Mouse (Mus musculus) neural tube, embryonic 14.5 days (tissue): ENCODE results near the gene Lrriq4. TPM values are rescaled to one million over a fixed set of nuclear protein-coding genes. Genes with fewer than 3 reads are reported as not detected.
A peak's percentile ranks its signal among the peaks of the same experiment; 100 is the strongest.

ENCODE experiments used
- ATAC-seq: fragments of 200-750 bp; cut with Nextera tagmentation; 2 replicates; pipeline ENCODE4 v1.8.0; 2017; ENCODE audit warnings: low read depth, mild to moderate bottlenecking, moderate TSS enrichment, moderate library complexity
- H3K27ac ChIP-seq: fragments of 300-500 bp; sonication (generic); 2 replicates; pipeline ENCODE4 v1.5.1; 2014; ENCODE audit warnings: low read depth, mild to moderate bottlenecking, control low read depth, low read length, moderate library complexity, mixed read lengths
- H3K27me3 ChIP-seq: fragments of 300-500 bp; sonication (generic); 2 replicates; pipeline ENCODE4 v1.6.1; 2014; ENCODE audit warnings: low read length; ENCODE audit not compliant: control insufficient read depth, insufficient read depth
- H3K36me3 ChIP-seq: fragments of 300-500 bp; sonication (generic); 2 replicates; pipeline ENCODE4 v1.6.1; 2014; ENCODE audit warnings: low read length, mixed read lengths; ENCODE audit not compliant: control insufficient read depth, insufficient read depth
- H3K4me1 ChIP-seq: fragments of 300-500 bp; sonication (generic); 2 replicates; pipeline ENCODE4 v1.6.1; 2014; ENCODE audit warnings: low read length; ENCODE audit not compliant: control insufficient read depth, insufficient read depth
- H3K4me2 ChIP-seq: fragments of 300-500 bp; sonication (generic); 2 replicates; pipeline ENCODE4 v1.6.1; 2014; ENCODE audit warnings: mild to moderate bottlenecking, low read depth, low read length, control low read depth
- H3K4me3 ChIP-seq: fragments of 300-500 bp; sonication (generic); 2 replicates; pipeline ENCODE4 v1.5.1; 2014; ENCODE audit warnings: low read depth, low read length, control low read depth, mixed read lengths
- H3K9ac ChIP-seq: fragments of 300-500 bp; sonication (generic); replicated peaks from 2 replicates; pipeline ENCODE4 v1.6.1; 2014; ENCODE audit warnings: low read depth, mild to moderate bottlenecking, control low read depth, low read length, mixed read lengths
- H3K9me3 ChIP-seq: fragments of 300-500 bp; sonication (generic); 2 replicates; pipeline ENCODE4 v1.6.1; 2016; ENCODE audit warnings: low read length; ENCODE audit not compliant: control insufficient read depth
- WGBS: fragments of 180-500 bp; shearing (Covaris S2); extraction: QIAGEN DNeasy Blood & Tissue Kit; methylation state at CpG from one replicate; pipeline ENCODE4 v1.1.7; 2014; 5-methylcytosine and 5-hydroxymethylcytosine counted together
- polyA plus RNA-seq: library from polyadenylated mRNA; unstranded; fragments of >200 nt; fragmentation: Nextera tagmentation; extraction: Ambion mirVana; gene quantifications from 2 replicates; pipeline ENCODE4 v1.2.1, GENCODE M21; 2014

The Lrriq4 gene
- polyA plus RNA-seq, 1 experiment from 2014 or later = 0.12 TPM

- 83% methylated on average over 2 of the region's 2 CpGs for WGBS
- no peak overlapping the region for H3K4me3 ChIP-seq
- no peaks in the 10 kb centered on the region for H3K9me3 ChIP-seq
- no peaks in the 10 kb centered on the region for H3K36me3 ChIP-seq
- H3K4me2 ChIP-seq = no peak overlapping the region
- no peak overlapping the region for H3K27ac ChIP-seq
- peaks cover 7% of the 10 kb centered on the region; the same call in 1 of the 2 replicates for H3K27me3 ChIP-seq
- no peak for ATAC-seq
- H3K9ac ChIP-seq = no peak overlapping the region
- peaks cover 6% of the 10 kb centered on the region; the same call in 1 of the 2 replicates for H3K4me1 ChIP-seq
These were observed 4.2 kb downstream of the Lrriq4 start for GRCm38 (mm10) chr3:30648466-30648865.

- Histone ChIP-seq H3K4me1 (peaks cover 6% of the 10 kb centered on the region; the same call in 1 of the 2 replicates), H3K4me2 (peak overlapping the region; percentile 89), H3K9ac (peak overlapping the region; percentile 26; the same call in 1 of the 2 replicates), H3K27me3 (peaks cover 7% of the 10 kb centered on the region; the same call in 1 of the 2 replicates), H3K27ac (no peak overlapping the region), H3K4me3 (peak overlapping the region; percentile 40), H3K9me3 (no peaks in the 10 kb centered on the region), H3K36me3 (no peaks in the 10 kb centered on the region)
- ATAC-seq = peak; percentile 88
- under 1% methylated on average over 41 of the region's 41 CpGs for WGBS
These were observed 5.9 kb downstream of the Lrriq4 start for GRCm38 (mm10) chr3:30650062-30650841.

DNA sequence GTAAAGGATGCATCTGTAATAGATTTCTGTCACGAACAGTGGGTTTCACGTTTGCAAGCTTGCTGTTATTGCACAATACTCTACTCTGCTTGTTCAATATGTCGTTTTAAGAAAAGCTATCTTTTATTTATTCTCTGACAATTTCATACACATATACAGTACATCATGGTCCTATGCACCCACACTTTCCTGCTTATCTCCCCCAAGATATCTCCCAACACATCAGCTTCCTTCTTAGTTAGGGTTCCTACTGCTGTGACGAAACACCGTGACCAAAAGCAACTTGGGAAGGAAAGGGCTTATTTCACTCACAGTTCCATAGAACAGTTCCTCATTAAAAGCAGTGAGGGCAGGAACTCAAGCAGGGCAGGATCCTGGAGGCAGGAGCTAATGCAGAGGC lies 11.6 kb downstream of the Lrriq4 start:
- H3K9me3 ChIP-seq = no peaks in the 10 kb centered on the region
- no peak overlapping the region for H3K4me3 ChIP-seq
- H3K4me2 ChIP-seq = no peak overlapping the region
- WGBS = 89% methylated on average over 5 of the region's 5 CpGs
- no peaks in the 10 kb centered on the region for H3K4me1 ChIP-seq
- no peaks in the 10 kb centered on the region for H3K36me3 ChIP-seq
- no peaks in the 10 kb centered on the region for H3K27me3 ChIP-seq
- no peak overlapping the region for H3K27ac ChIP-seq
- H3K9ac ChIP-seq = no peak overlapping the region
- ATAC-seq = no peak

DNA sequence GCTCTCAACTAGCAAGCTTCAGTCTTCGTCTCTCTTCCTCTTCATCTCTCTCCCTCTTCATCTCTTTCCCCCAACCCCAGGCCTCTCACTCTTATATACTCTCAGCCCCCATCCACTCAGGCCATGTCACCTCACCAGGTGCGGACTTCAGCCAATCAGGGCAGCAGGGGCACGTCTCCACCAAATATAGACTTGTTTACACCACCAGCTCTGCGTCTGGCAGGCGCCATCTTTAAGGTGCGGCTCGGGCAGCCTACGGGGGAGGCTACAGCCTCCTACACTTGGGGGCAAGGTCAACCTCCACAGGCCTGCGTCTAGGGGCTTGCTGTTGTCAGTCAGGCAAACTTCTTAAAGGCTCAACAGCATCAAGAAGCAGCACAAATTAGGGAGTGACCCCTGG lies 14.2 kb downstream of the Lrriq4 start:
- 86% methylated on average over 9 of the region's 9 CpGs for WGBS
- H3K9ac ChIP-seq = no peak overlapping the region

GRCm38 (mm10) chr3:30683190-30683589 lies 38.9 kb downstream of the Lrriq4 start:
- 87% methylated on average over 6 of the region's 6 CpGs for WGBS
- Histone ChIP-seq H3K36me3 (no peaks in the 10 kb centered on the region), H3K9ac (no peak overlapping the region), H3K4me3 (no peak overlapping the region), H3K4me2 (no peak overlapping the region), H3K27ac (no peak overlapping the region), H3K9me3 (no peaks in the 10 kb centered on the region), H3K4me1 (no peaks in the 10 kb centered on the region), H3K27me3 (no peaks in the 10 kb centered on the region)
- ATAC-seq = no peak

More for the DNA sequence above, 14.2 kb downstream of the Lrriq4 start:
- no peak overlapping the region for H3K27ac ChIP-seq
- ATAC-seq = no peak
- no peaks in the 10 kb centered on the region for H3K4me1 ChIP-seq
- H3K9me3 ChIP-seq = no peaks in the 10 kb centered on the region
- H3K4me2 ChIP-seq = no peak overlapping the region
- no peaks in the 10 kb centered on the region for H3K27me3 ChIP-seq
- H3K4me3 ChIP-seq = no peak overlapping the region
- H3K36me3 ChIP-seq = no peaks in the 10 kb centered on the region

DNA sequence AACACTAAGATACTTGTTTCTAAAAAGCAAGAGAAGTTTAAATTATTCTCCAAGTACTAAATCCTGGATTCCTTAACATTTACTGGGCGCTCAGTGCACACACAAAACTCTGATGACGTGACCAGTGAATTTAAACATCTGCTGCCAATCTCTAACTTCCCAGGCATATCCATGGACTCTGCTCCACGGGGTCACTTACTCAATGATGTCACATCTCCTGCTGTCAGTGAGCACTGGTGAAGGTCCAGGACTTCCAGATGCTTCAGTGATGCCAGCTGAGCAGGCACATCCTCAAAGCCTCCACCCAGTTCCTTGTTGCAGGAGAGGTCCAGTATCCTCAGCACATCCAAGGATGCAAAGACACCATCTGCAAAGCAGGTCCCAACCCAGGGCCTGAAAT lies 42.9 kb downstream of the Lrriq4 start:
- H3K4me2 ChIP-seq = no peak overlapping the region
- no peak overlapping the region for H3K27ac ChIP-seq
- H3K4me1 ChIP-seq = no peaks in the 10 kb centered on the region
- H3K9ac ChIP-seq = no peak overlapping the region
- no peaks in the 10 kb centered on the region for H3K27me3 ChIP-seq
- 84% methylated on average over 3 of the region's 3 CpGs for WGBS
- no peaks in the 10 kb centered on the region for H3K9me3 ChIP-seq
- no peak for ATAC-seq
- H3K4me3 ChIP-seq = no peak overlapping the region
- no peaks in the 10 kb centered on the region for H3K36me3 ChIP-seq

DNA sequence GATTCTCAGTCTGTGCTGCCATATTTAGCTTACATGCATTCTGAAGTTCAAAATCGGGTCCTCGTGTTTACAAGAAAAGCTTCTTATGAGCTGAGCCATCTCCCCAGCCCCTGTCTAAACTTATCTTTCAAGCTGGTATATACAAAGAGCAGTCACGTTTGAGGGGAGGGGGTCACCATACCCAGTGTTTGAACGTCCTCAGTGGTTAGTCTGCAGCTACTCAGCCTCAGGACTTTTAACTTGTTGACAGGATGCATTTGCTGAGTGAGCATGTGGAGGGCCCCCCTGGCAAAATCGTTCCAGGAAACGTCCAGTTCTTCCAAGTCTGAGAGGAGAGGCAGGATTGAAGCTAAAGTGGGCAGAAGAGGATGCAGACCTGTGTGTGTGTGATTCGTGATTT lies 46.7 kb downstream of the Lrriq4 start:
- Histone ChIP-seq H3K9ac (no peak overlapping the region), H3K4me1 (no peaks in the 10 kb centered on the region), H3K27ac (no peak overlapping the region), H3K27me3 (no peaks in the 10 kb centered on the region), H3K36me3 (no peaks in the 10 kb centered on the region), H3K9me3 (no peaks in the 10 kb centered on the region), H3K4me2 (no peak overlapping the region), H3K4me3 (no peak overlapping the region)
- WGBS = 79% methylated on average over 7 of the region's 7 CpGs
- no peak for ATAC-seq

DNA sequence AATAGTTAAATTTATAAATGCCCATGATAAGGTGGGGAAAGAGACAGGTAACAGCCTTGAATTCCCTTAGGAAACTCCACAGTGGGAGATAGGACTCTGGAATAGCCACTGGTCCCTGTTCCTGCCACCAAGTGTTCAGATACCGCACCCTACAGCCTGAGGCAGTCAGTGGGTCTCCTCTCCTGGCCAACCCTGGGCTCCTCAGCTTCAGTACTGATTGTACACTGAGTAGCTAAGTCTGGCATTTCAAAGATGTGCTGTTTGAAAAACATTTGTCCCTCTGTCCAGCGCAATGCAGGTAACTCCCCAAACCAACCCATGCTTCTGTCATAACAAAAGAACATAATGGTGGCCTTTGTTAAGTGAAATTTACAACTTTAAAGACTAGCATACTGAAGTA lies 51.4 kb downstream of the Lrriq4 start:
- ATAC-seq = no peak
- H3K27me3 ChIP-seq = no peaks in the 10 kb centered on the region

DNA sequence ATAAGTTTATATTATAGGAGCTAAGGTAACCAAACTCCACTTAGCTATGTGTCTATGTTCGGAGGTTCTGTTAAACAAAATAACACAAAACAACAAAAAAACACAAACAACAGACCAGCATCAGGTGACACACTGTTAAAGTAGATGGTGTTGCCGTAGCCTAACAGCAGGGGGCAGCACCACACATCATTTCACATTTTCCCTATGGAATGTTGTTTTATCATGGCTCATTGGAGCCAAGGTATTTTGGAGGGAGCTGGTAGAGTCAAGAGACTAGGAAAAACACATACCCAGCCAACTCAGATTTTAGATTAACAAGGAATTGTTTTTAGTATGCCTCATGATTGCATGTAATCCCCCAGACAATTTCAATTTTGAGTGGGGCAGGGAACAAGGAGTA lies 52.0 kb downstream of the Lrriq4 start:
- ATAC-seq = no peak

More for the DNA sequence above, 51.4 kb downstream of the Lrriq4 start:
- WGBS = 91% methylated on average over 2 of the region's 2 CpGs
- Histone ChIP-seq H3K27ac (no peak overlapping the region), H3K36me3 (no peaks in the 10 kb centered on the region), H3K4me1 (no peaks in the 10 kb centered on the region), H3K4me2 (no peak overlapping the region), H3K9me3 (no peaks in the 10 kb centered on the region), H3K9ac (no peak overlapping the region), H3K4me3 (no peak overlapping the region)

More for the DNA sequence above, 52.0 kb downstream of the Lrriq4 start:
- Histone ChIP-seq H3K27me3 (no peaks in the 10 kb centered on the region), H3K4me1 (no peaks in the 10 kb centered on the region), H3K4me2 (no peak overlapping the region), H3K9me3 (no peaks in the 10 kb centered on the region), H3K9ac (no peak overlapping the region), H3K4me3 (no peak overlapping the region), H3K36me3 (no peaks in the 10 kb centered on the region), H3K27ac (no peak overlapping the region)
- 17% methylated on average over 2 of the region's 2 CpGs for WGBS
